Mouse (Mus musculus): ENCODE data around the gene Cpm. TPM values are rescaled to one million over a fixed set of nuclear protein-coding genes. Genes with fewer than 3 reads are reported as not detected.

Cpm gene
- polyA plus RNA-seq, 1 experiment from 2014 or later: 43.6 TPM

GRCm38 (mm10) chr10:117695027-117695426 is 65.7 kb downstream of the Cpm start:
- DNase-seq (ENCODE audit: low spot score) (no peak), ATAC-seq (ENCODE audit: low read depth) (no peak)
- Histone ChIP-seq H3K4me2 (ENCODE audit: low read depth, low read length) (no peak overlapping the region), H3K27me3 (replicated peaks; ENCODE audit: control insufficient read depth, insufficient read depth, low read length) (no peaks in the 10 kb centered on the region), H3K4me1 (ENCODE audit: control insufficient read depth, insufficient read depth, low read length) (no peaks in the 10 kb centered on the region), H3K36me3 (ENCODE audit: control insufficient read depth, insufficient read depth, low read length) (peaks cover 93% of the 10 kb centered on the region), H3K9me3 (ENCODE audit: control insufficient read depth, low read length) (no peaks in the 10 kb centered on the region), H3K27ac (replicated peaks; ENCODE audit: low read depth, low read length) (no peak overlapping the region), H3K9ac (ENCODE audit: low read depth, low read length) (no peak overlapping the region), H3K4me3 (ENCODE audit: low read depth, low read length) (no peak overlapping the region)
- WGBS: 91% methylated on average over 4 of the region's 4 CpGs

- no peaks in the 10 kb centered on the region for H3K27me3 ChIP-seq (replicated peaks; ENCODE audit: control insufficient read depth, insufficient read depth, low read length)
- 95% methylated on average over 4 of the region's 4 CpGs for WGBS
- ATAC-seq (ENCODE audit: low read depth): no peak
- no peak overlapping the region for H3K4me2 ChIP-seq (ENCODE audit: low read depth, low read length)
- no peak for DNase-seq (ENCODE audit: low spot score)
- no peak overlapping the region for H3K27ac ChIP-seq (replicated peaks; ENCODE audit: low read depth, low read length)
- H3K4me1 ChIP-seq (ENCODE audit: control insufficient read depth, insufficient read depth, low read length): no peaks in the 10 kb centered on the region
- peaks cover 93% of the 10 kb centered on the region for H3K36me3 ChIP-seq (ENCODE audit: control insufficient read depth, insufficient read depth, low read length)
- H3K9ac ChIP-seq (ENCODE audit: low read depth, low read length): no peak overlapping the region
- no peaks in the 10 kb centered on the region for H3K9me3 ChIP-seq (ENCODE audit: control insufficient read depth, low read length)
- H3K4me3 ChIP-seq (ENCODE audit: low read depth, low read length): no peak overlapping the region
These were observed 66.3 kb downstream of the Cpm start for GRCm38 (mm10) chr10:117695605-117696004.

- WGBS: 91% methylated on average over 8 of the region's 8 CpGs
- H3K9me3 ChIP-seq (ENCODE audit: control insufficient read depth, low read length): no peaks in the 10 kb centered on the region
- H3K4me3 ChIP-seq (ENCODE audit: low read depth, low read length): no peak overlapping the region
- ATAC-seq (ENCODE audit: low read depth) (no peak), DNase-seq (ENCODE audit: low spot score) (no peak)
- no peak overlapping the region for H3K27ac ChIP-seq (replicated peaks; ENCODE audit: low read depth, low read length)
- no peaks in the 10 kb centered on the region for H3K27me3 ChIP-seq (replicated peaks; ENCODE audit: control insufficient read depth, insufficient read depth, low read length)
- H3K9ac ChIP-seq (ENCODE audit: low read depth, low read length): no peak overlapping the region
- peaks cover 93% of the 10 kb centered on the region for H3K36me3 ChIP-seq (ENCODE audit: control insufficient read depth, insufficient read depth, low read length)
- H3K4me1 ChIP-seq (ENCODE audit: control insufficient read depth, insufficient read depth, low read length): no peaks in the 10 kb centered on the region
- no peak overlapping the region for H3K4me2 ChIP-seq (ENCODE audit: low read depth, low read length)
These were observed 66.9 kb downstream of the Cpm start for GRCm38 (mm10) chr10:117696021-117696826.

- Histone ChIP-seq H3K36me3 (ENCODE audit: control insufficient read depth, insufficient read depth, low read length) (peaks cover 93% of the 10 kb centered on the region), H3K9me3 (ENCODE audit: control insufficient read depth, low read length) (no peaks in the 10 kb centered on the region), H3K4me1 (ENCODE audit: control insufficient read depth, insufficient read depth, low read length) (no peaks in the 10 kb centered on the region), H3K27ac (replicated peaks; ENCODE audit: low read depth, low read length) (no peak overlapping the region), H3K4me3 (ENCODE audit: low read depth, low read length) (no peak overlapping the region), H3K9ac (ENCODE audit: low read depth, low read length) (no peak overlapping the region), H3K27me3 (replicated peaks; ENCODE audit: control insufficient read depth, insufficient read depth, low read length) (no peaks in the 10 kb centered on the region), H3K4me2 (ENCODE audit: low read depth, low read length) (no peak overlapping the region)
- WGBS: 91% methylated on average over 6 of the region's 6 CpGs
- ATAC-seq (ENCODE audit: low read depth) (no peak), DNase-seq (ENCODE audit: low spot score) (no peak)
These were observed 67.7 kb downstream of the Cpm start for GRCm38 (mm10) chr10:117696827-117697560.

GRCm38 (mm10) chr10:117697561-117698115 is 68.3 kb downstream of the Cpm start:
- Histone ChIP-seq H3K9ac (ENCODE audit: low read depth, low read length) (no peak overlapping the region), H3K36me3 (ENCODE audit: control insufficient read depth, insufficient read depth, low read length) (peaks cover 92% of the 10 kb centered on the region), H3K27me3 (replicated peaks; ENCODE audit: control insufficient read depth, insufficient read depth, low read length) (no peaks in the 10 kb centered on the region), H3K4me2 (ENCODE audit: low read depth, low read length) (no peak overlapping the region), H3K4me3 (ENCODE audit: low read depth, low read length) (no peak overlapping the region), H3K9me3 (ENCODE audit: control insufficient read depth, low read length) (no peaks in the 10 kb centered on the region), H3K27ac (replicated peaks; ENCODE audit: low read depth, low read length) (no peak overlapping the region), H3K4me1 (ENCODE audit: control insufficient read depth, insufficient read depth, low read length) (no peaks in the 10 kb centered on the region)
- ATAC-seq (ENCODE audit: low read depth) (no peak), DNase-seq (ENCODE audit: low spot score) (no peak)
- 88% methylated on average over 3 of the region's 3 CpGs for WGBS

- Histone ChIP-seq H3K4me2 (ENCODE audit: low read depth, low read length) (no peak overlapping the region), H3K4me3 (ENCODE audit: low read depth, low read length) (no peak overlapping the region), H3K36me3 (ENCODE audit: control insufficient read depth, insufficient read depth, low read length) (peaks cover 94% of the 10 kb centered on the region), H3K27me3 (replicated peaks; ENCODE audit: control insufficient read depth, insufficient read depth, low read length) (no peaks in the 10 kb centered on the region), H3K4me1 (ENCODE audit: control insufficient read depth, insufficient read depth, low read length) (no peaks in the 10 kb centered on the region), H3K27ac (replicated peaks; ENCODE audit: low read depth, low read length) (no peak overlapping the region), H3K9me3 (ENCODE audit: control insufficient read depth, low read length) (no peaks in the 10 kb centered on the region), H3K9ac (ENCODE audit: low read depth, low read length) (no peak overlapping the region)
- WGBS: 94% methylated on average over 10 of the region's 10 CpGs
- no peak for ATAC-seq (ENCODE audit: low read depth)
- no peak for DNase-seq (ENCODE audit: low spot score)
These were observed 69.2 kb downstream of the Cpm start for GRCm38 (mm10) chr10:117698313-117699138.

GRCm38 (mm10) chr10:117699914-117700313 is 70.6 kb downstream of the Cpm start:
- no peak overlapping the region for H3K4me2 ChIP-seq (ENCODE audit: low read depth, low read length)
- ATAC-seq (ENCODE audit: low read depth) (no peak), DNase-seq (ENCODE audit: low spot score) (no peak)
- H3K9me3 ChIP-seq (ENCODE audit: control insufficient read depth, low read length): no peaks in the 10 kb centered on the region
- H3K4me3 ChIP-seq (ENCODE audit: low read depth, low read length): no peak overlapping the region
- WGBS: 95% methylated on average over 4 of the region's 4 CpGs
- H3K27me3 ChIP-seq (replicated peaks; ENCODE audit: control insufficient read depth, insufficient read depth, low read length): no peaks in the 10 kb centered on the region
- no peak overlapping the region for H3K27ac ChIP-seq (replicated peaks; ENCODE audit: low read depth, low read length)
- H3K36me3 ChIP-seq (ENCODE audit: control insufficient read depth, insufficient read depth, low read length): peaks cover 96% of the 10 kb centered on the region
- no peaks in the 10 kb centered on the region for H3K4me1 ChIP-seq (ENCODE audit: control insufficient read depth, insufficient read depth, low read length)
- H3K9ac ChIP-seq (ENCODE audit: low read depth, low read length): no peak overlapping the region

DNA sequence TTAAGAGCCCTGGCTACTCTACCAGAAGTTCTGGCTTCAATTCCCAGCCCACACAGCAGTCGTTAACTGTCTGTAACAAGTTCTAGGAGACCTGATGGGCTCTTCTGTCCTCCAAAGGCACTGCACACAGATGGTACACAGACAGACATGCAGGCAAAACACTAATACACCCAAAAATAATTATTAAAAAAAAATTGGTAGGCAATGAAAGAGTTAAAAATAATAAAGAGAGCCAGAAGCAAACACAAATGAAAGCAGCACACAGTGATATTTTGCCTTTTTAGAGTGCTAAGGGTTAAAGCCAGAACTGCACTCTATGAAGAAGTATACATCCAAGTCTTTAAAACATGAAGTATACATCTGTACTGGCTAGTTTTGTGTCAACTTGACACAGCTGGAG is 71.2 kb downstream of the Cpm start:
- ATAC-seq (ENCODE audit: low read depth): no peak

More for the DNA sequence above, 71.2 kb downstream of the Cpm start:
- WGBS: 89% methylated on average over 1 of the region's 1 CpGs
- Histone ChIP-seq H3K9ac (ENCODE audit: low read depth, low read length) (no peak overlapping the region), H3K27ac (replicated peaks; ENCODE audit: low read depth, low read length) (no peak overlapping the region), H3K9me3 (ENCODE audit: control insufficient read depth, low read length) (no peaks in the 10 kb centered on the region), H3K36me3 (ENCODE audit: control insufficient read depth, insufficient read depth, low read length) (peaks cover 96% of the 10 kb centered on the region), H3K27me3 (replicated peaks; ENCODE audit: control insufficient read depth, insufficient read depth, low read length) (no peaks in the 10 kb centered on the region), H3K4me2 (ENCODE audit: low read depth, low read length) (no peak overlapping the region), H3K4me1 (ENCODE audit: control insufficient read depth, insufficient read depth, low read length) (no peaks in the 10 kb centered on the region), H3K4me3 (ENCODE audit: low read depth, low read length) (no peak overlapping the region)
- no peak for DNase-seq (ENCODE audit: low spot score)

Data from embryonic facial prominence, embryonic 14.5 days (tissue).